Mouse (Mus musculus) midbrain, postnatal 0 days (tissue): ENCODE data around the gene Bcl11a. TPM values are rescaled to one million over a fixed set of nuclear protein-coding genes. Genes with fewer than 3 reads are reported as not detected.

ENCODE experiments used
- ATAC-seq: fragments of 200-750 bp; cut with Nextera tagmentation; 2 replicates; pipeline ENCODE4 v1.8.0; 2017; ENCODE audit warnings: moderate number of reproducible peaks, mild to moderate bottlenecking, moderate TSS enrichment, moderate library complexity; ENCODE audit not compliant: low FRiP score
- DNase-seq: peaks from one replicate; pipeline ENCODE4 v3.0.0-alpha.2; 2015; ENCODE audit warnings: low spot score
- H3K27ac ChIP-seq: fragments of 300-500 bp; sonication (generic); 2 replicates; pipeline ENCODE4 v1.5.1; 2014; ENCODE audit warnings: low read depth, mild to moderate bottlenecking, low read length, mixed read lengths
- H3K27me3 ChIP-seq: fragments of 300-500 bp; sonication (generic); 2 replicates; pipeline ENCODE4 v1.6.1; 2014; ENCODE audit warnings: low read length, control low read depth, mixed read lengths; ENCODE audit not compliant: insufficient read depth
- H3K36me3 ChIP-seq: fragments of 300-500 bp; sonication (generic); 2 replicates; pipeline ENCODE4 v1.6.1; 2014; ENCODE audit warnings: low read length, control low read depth, mixed read lengths; ENCODE audit not compliant: insufficient read depth
- H3K4me1 ChIP-seq: fragments of 300-500 bp; sonication (generic); 2 replicates; pipeline ENCODE4 v1.6.1; 2014; ENCODE audit warnings: mild to moderate bottlenecking, control low read depth, antibody characterized with exemption, low read length, mixed read lengths; ENCODE audit not compliant: insufficient read depth
- H3K4me2 ChIP-seq: fragments of 300-500 bp; sonication (generic); 2 replicates; pipeline ENCODE4 v1.6.1; 2014; ENCODE audit warnings: low read depth, mild to moderate bottlenecking, low read length, mixed read lengths; ENCODE audit not compliant: poor library complexity, severe bottlenecking
- H3K4me3 ChIP-seq: fragments of 300-500 bp; sonication (generic); 2 replicates; pipeline ENCODE4 v1.5.1; 2014; ENCODE audit warnings: low read depth, mild to moderate bottlenecking, low read length, moderate library complexity
- H3K9ac ChIP-seq: fragments of 300-500 bp; sonication (generic); replicated peaks from 2 replicates; pipeline ENCODE4 v1.6.1; 2014; ENCODE audit warnings: mild to moderate bottlenecking, low read length, moderate library complexity, mixed read lengths; ENCODE audit not compliant: poor library complexity, severe bottlenecking
- H3K9me3 ChIP-seq: fragments of 300-500 bp; sonication (generic); 2 replicates; pipeline ENCODE4 v1.6.1; 2016; ENCODE audit warnings: low read length, control low read depth
- CTCF ChIP-seq: IDR thresholded peaks from 2 replicates; pipeline ENCODE4 v1.5.1; 2016; ENCODE audit warnings: antibody characterized with exemption, mild to moderate bottlenecking
- WGBS: fragments of 180-500 bp; shearing (Covaris S2); extraction: QIAGEN DNeasy Blood & Tissue Kit; methylation state at CpG from one replicate; pipeline ENCODE4 v1.1.7; 2014; 5-methylcytosine and 5-hydroxymethylcytosine counted together
- polyA plus RNA-seq: library from polyadenylated mRNA; unstranded; fragments of >200 nt; fragmentation: Nextera tagmentation; extraction: Ambion mirVana; gene quantifications from 2 replicates; pipeline ENCODE4 v1.2.1, GENCODE M21; 2015
- total RNA-seq: library from RNA; depleted of rRNA; stranded (reverse); fragments of >200 nt; gene quantifications from 2 replicates; pipeline ENCODE4 v1.2.3, GENCODE M21; 2014

Gene Bcl11a
- total and polyA plus RNA-seq, 2 experiments from 2014 or later: 44.6 to 80.9 TPM

DNA sequence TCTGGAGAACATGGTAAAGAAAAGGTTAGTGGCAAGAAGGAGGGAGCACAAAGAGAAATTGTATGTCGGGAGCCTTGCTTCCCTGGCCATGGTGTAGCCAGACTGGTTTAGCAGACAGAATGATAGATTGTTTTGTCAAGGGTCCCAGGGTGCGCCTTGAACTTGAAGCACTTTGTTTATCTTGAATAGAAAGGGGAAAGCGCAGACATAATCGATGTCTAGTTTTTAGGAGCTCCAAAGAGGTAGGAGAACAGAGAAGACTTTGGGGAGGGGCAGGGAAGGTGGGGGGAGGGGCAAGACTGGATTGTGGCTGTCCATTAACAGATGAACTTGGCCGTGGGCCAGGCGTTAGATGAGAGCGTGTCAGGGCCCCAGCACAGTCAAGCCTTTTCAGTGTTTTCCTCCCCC is 22.0 kb downstream of the Bcl11a start:
- ATAC-seq (0 out of 2 replicates have a peak, but pooled peaks have one; percentile 18), DNase-seq (peak; percentile 53)
- Histone ChIP-seq H3K9ac (no peak overlapping the region), H3K27ac (peak overlapping the region; percentile 38; the same call in 1 of the 2 replicates), H3K4me1 (peaks cover 12% of the 10 kb centered on the region; the same call in 1 of the 2 replicates), H3K36me3 (no peaks in the 10 kb centered on the region), H3K4me2 (peak overlapping the region; percentile 26), H3K27me3 (no peaks in the 10 kb centered on the region), H3K9me3 (no peaks in the 10 kb centered on the region), H3K4me3 (no peak overlapping the region)
- 34% methylated on average over 7 of the region's 7 CpGs for WGBS
- no peak for TF ChIP-seq CTCF

- ATAC-seq: no peak
- WGBS: 63% methylated on average over 4 of the region's 4 CpGs
- peaks cover 6% of the 10 kb centered on the region; the same call in 1 of the 2 replicates for H3K4me1 ChIP-seq
These were observed 22.7 kb downstream of the Bcl11a start for GRCm38 (mm10) chr11:24100449-24101070.

DNA sequence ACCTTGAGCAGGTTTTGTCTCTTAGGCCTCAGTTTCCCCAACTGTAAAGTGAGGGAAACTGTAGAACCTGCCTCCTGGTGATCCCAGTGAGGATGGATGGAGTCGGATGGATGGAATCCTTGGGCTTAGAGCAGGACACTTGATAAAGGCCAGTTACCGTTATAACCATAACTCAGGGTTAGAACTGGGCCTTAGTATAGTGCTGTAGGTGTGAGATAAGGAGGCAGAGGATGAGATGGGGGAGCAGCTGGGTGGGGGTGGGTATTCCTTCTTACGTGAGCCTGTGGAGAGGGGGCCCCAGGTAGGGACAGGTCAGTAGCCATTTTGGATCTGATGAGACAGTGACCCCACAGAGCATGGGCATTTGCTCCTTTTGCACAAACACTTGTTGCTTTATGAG is 23.8 kb downstream of the Bcl11a start:
- ATAC-seq (no peak), DNase-seq (no peak)
- no peak overlapping the region for H3K9ac ChIP-seq
- no peaks in the 10 kb centered on the region for H3K27me3 ChIP-seq
- 88% methylated on average over 3 of the region's 3 CpGs for WGBS
- H3K4me1 ChIP-seq: peaks cover 3% of the 10 kb centered on the region; the same call in 1 of the 2 replicates
- H3K4me3 ChIP-seq: no peak overlapping the region
- no peak overlapping the region for H3K27ac ChIP-seq
- TF ChIP-seq CTCF: no peak
- H3K9me3 ChIP-seq: no peaks in the 10 kb centered on the region
- no peaks in the 10 kb centered on the region for H3K36me3 ChIP-seq
- H3K4me2 ChIP-seq: no peak overlapping the region

More at GRCm38 (mm10) chr11:24100449-24101070, 22.7 kb downstream of the Bcl11a start:
- TF ChIP-seq CTCF: no peak
- H3K4me3 ChIP-seq: no peak overlapping the region
- no peak overlapping the region for H3K27ac ChIP-seq
- no peaks in the 10 kb centered on the region for H3K27me3 ChIP-seq
- no peak overlapping the region for H3K9ac ChIP-seq
- H3K9me3 ChIP-seq: no peaks in the 10 kb centered on the region
- no peak for DNase-seq
- H3K4me2 ChIP-seq: no peak overlapping the region
- no peaks in the 10 kb centered on the region for H3K36me3 ChIP-seq

DNA sequence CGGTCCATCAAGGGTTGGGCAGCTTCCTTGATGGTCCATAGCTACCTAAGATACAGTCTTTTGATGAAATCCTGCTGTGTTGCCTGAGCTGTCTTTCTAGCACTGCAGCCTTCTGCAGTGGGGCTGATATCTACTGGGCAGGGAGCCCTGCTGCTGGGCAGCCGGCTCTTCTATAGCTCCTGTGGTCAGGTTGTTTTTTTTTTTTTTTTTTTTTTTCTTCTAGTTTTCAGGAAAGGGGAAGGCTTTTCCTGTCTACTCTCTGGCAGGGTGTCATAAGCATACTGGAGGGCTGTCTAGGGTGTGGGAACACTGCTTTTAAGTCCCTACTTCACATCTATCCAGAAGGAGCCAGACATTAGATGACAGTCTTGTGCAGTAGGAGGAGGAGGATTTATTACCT is 24.5 kb downstream of the Bcl11a start:
- no peak overlapping the region for H3K9ac ChIP-seq
- H3K27ac ChIP-seq: no peak overlapping the region
- peaks cover 3% of the 10 kb centered on the region; the same call in 1 of the 2 replicates for H3K4me1 ChIP-seq
- DNase-seq: no peak
- no peaks in the 10 kb centered on the region for H3K27me3 ChIP-seq
- H3K36me3 ChIP-seq: no peaks in the 10 kb centered on the region
- ATAC-seq: no peak
- no peak overlapping the region for H3K4me2 ChIP-seq
- 83% methylated on average over 2 of the region's 2 CpGs for WGBS
- H3K4me3 ChIP-seq: no peak overlapping the region
- TF ChIP-seq CTCF: no peak
- no peaks in the 10 kb centered on the region for H3K9me3 ChIP-seq

GRCm38 (mm10) chr11:24103128-24103742 is 25.4 kb downstream of the Bcl11a start:
- 81% methylated on average over 6 of the region's 6 CpGs for WGBS
- Histone ChIP-seq H3K9ac (no peak overlapping the region), H3K27ac (no peak overlapping the region), H3K27me3 (no peaks in the 10 kb centered on the region), H3K4me1 (peaks cover 3% of the 10 kb centered on the region; the same call in 1 of the 2 replicates), H3K4me3 (no peak overlapping the region), H3K4me2 (no peak overlapping the region), H3K9me3 (no peaks in the 10 kb centered on the region), H3K36me3 (no peaks in the 10 kb centered on the region)
- no peak for TF ChIP-seq CTCF
- DNase-seq: no peak
- ATAC-seq: no peak

- no peak for DNase-seq
- H3K4me3 ChIP-seq: no peak overlapping the region
- peaks cover 5% of the 10 kb centered on the region; the same call in 1 of the 2 replicates for H3K4me1 ChIP-seq
- no peaks in the 10 kb centered on the region for H3K27me3 ChIP-seq
- H3K36me3 ChIP-seq: no peaks in the 10 kb centered on the region
- no peak overlapping the region for H3K27ac ChIP-seq
- no peak overlapping the region for H3K4me2 ChIP-seq
- TF ChIP-seq CTCF: no peak
- H3K9me3 ChIP-seq: no peaks in the 10 kb centered on the region
- H3K9ac ChIP-seq: no peak overlapping the region
- 57% methylated on average over 5 of the region's 5 CpGs for WGBS
- no peak for ATAC-seq
These were observed 29.6 kb downstream of the Bcl11a start for GRCm38 (mm10) chr11:24107414-24107813.
